Mouse (Mus musculus) central nervous system, embryonic 18 days (tissue): Measurements from ENCODE around the gene Gm21541. TPM values are rescaled to one million over a fixed set of nuclear protein-coding genes. Genes with fewer than 3 reads are reported as not detected.

ENCODE experiments used
- polyA plus RNA-seq: library from polyadenylated mRNA; depleted of rRNA; stranded (reverse); fragments of >200 nt; gene quantifications from 2 replicates; pipeline ENCODE4 v1.2.3, GENCODE M21; 2012; rRNA removed

Gm21541 gene
- not detected in 2 replicates for polyA plus RNA-seq

DNA sequence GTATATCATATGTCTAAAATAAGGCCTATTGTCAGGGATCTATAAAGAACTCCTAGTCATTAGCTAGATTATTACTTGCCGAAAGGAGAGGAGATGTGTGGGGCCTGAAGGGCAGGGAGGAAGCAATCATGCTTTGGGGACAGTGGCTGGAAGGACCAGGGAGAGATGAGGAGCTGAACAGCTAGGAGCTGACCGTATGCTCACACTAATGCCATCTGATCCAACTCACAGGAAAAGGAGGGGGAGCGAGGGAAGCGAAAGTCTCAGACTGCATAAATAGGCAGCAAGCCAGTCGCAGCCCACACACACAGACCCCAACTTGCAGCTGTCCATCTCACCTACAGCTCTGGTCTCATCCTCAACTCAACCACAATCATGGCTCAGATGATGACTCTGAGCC lies at the start of gene Gm21541:
Gene Gm21541, plus strand, starts transcription at position 301 of the 400 bp plus-strand sequence.

DNA sequence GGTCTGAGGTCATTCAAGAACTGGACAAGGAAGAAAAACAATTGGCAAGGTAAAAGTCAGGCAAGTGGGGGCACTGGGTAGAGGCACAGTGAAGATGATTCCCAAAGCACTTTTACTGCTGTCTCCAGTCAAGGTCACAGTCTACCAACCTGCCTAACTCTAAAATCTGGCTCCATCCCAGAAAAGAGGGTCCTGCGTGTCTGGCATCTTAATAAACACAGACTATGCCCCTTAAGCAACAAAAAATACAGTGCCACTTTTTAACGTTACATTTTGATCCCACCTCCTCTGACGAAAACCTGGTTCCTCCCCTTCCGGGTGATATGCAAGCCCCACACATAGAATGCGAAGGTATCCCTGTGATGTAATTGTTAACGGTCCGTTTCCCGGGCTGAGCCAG lies 37.9 kb downstream of the Gm21541 start, which contains the start of gene Gm20878:
Gene Gm20878, plus strand, starts transcription at position 301 of the 400 bp plus-strand sequence.

Other genes starting within 250 kb of the Gm21541 start
- 30.4 and 39.1 TPM in 2 replicates for gene Cntfr, start 206.5 kb upstream of the Gm21541 start, polyA plus RNA-seq
- 19.9 and 28.3 TPM in 2 replicates for gene Il11ra1, start 203.6 kb upstream of the Gm21541 start, polyA plus RNA-seq
- 47.3 and 47.7 TPM in 2 replicates for gene Rpp25l, start 190.1 kb upstream of the Gm21541 start, polyA plus RNA-seq
- 219 and 222 TPM in 2 replicates for gene Dctn3, start 180.4 kb upstream of the Gm21541 start, polyA plus RNA-seq
- 0.38 and 0.43 TPM in 2 replicates for gene Arid3c, start 172.5 kb upstream of the Gm21541 start, polyA plus RNA-seq
- 101 and 103 TPM in 2 replicates for gene Galt, start 148.4 kb upstream of the Gm21541 start, polyA plus RNA-seq
- 61.7 and 67.8 TPM in 2 replicates for gene Sigmar1, start 147.5 kb upstream of the Gm21541 start, polyA plus RNA-seq
- 442 and 448 TPM in 2 replicates for gene Ccl27a, start 129.4 kb upstream of the Gm21541 start, polyA plus RNA-seq
- 16.4 and 17.5 TPM in 2 replicates for gene Gm20878, start 38.0 kb downstream of the Gm21541 start, polyA plus RNA-seq
- gene Fam205a4, start 62.4 kb downstream of the Gm21541 start, polyA plus RNA-seq = 2.6 and 2.8 TPM in 2 replicates
- gene Gm21093, start 131.1 kb downstream of the Gm21541 start, polyA plus RNA-seq = 1.6 and 1.9 TPM in 2 replicates
- gene Gm3893, start 187.6 kb downstream of the Gm21541 start, polyA plus RNA-seq = not detected in 2 replicates
- gene Gm13304, start 211.2 kb downstream of the Gm21541 start, polyA plus RNA-seq = not detected in 2 replicates
- 2.4 and 4.9 TPM in 2 replicates for gene Gm13306, start 249.8 kb downstream of the Gm21541 start, polyA plus RNA-seq